Mouse (Mus musculus) CD4-positive, CD25-positive, alpha-beta regulatory T cell, adult 4 months (primary cell): ENCODE data around the gene 1810013L24Rik. TPM values are rescaled to one million over a fixed set of nuclear protein-coding genes. Genes with fewer than 3 reads are reported as not detected.
"Not testable (repeated sequence)": the region's sequence is repeated elsewhere in the genome, so short reads cannot be mapped to it uniquely, and the experiment has no call there.

Source experiments
- ATAC-seq: one replicate; pipeline ENCODE4 v1.8.0; 2017
- polyA plus RNA-seq, 2 experiments: library from polyadenylated mRNA; unstranded; fragments of 100-300 nt; shearing (Covaris generic); gene quantifications; one replicate each; pipeline ENCODE4 v1.2.1; 2017

The 1810013L24Rik gene
- polyA plus RNA-seq, 2 experiments from 2014 or later = 16.6 to 25.7 TPM

DNA sequence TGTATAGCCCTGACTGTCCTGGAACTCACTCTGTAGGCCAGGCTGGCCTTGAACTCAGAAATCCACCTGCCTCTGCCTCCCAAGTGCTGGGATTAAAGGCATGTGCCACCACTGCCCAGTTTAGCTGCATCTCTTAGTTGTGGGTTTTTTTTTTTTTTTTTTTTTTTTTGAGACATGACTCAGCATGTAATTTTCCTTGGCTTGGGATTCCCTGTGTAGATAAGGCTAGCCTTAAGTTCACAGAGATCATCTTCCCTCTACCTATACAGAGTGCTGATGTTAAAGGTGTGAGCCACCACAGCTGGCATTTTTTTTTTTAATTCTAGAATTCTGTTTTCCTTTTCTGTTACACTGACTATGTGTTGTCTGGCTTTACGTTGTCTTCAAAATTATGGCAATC, 7.7 kb downstream of the 1810013L24Rik start:
- no peak for ATAC-seq

DNA sequence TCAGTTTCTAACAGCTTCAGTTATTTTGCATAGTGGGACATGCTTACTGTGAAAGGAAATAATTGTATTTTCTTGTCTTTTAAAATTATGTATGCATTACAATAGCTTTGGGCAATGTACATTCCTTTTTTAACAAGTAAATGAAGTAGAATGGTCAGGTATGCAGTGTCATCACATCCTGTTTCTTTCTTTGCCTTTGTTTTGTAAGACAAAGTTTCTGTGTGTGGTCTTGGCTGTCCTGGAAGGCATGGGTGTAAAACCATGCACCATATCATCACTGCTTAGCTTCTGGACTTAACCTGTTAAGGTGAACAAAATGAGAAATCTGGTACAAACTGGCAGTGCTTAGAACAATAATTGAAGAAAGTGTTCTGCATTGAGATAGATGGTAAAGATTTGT, 9.0 kb downstream of the 1810013L24Rik start:
- ATAC-seq = no peak

DNA sequence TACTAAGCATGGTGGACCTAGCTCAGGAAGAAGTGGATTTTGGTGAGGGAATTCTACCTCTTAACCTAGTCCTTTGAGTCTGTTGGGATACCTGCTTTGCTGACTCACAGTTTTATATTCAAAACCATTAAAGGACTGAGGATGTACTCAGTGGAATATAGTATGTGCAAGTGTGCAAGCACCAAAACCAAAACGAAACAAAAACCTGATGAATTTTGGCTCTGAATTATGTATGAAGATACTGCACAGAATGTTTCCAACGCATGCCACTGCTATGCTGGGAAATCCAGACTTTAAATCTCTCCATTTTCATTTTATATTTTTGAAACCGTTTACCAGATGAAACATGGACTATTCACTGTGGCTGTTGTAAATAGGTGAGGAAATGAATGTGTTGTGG, 10.7 kb downstream of the 1810013L24Rik start:
- peak; percentile 20 for ATAC-seq

DNA sequence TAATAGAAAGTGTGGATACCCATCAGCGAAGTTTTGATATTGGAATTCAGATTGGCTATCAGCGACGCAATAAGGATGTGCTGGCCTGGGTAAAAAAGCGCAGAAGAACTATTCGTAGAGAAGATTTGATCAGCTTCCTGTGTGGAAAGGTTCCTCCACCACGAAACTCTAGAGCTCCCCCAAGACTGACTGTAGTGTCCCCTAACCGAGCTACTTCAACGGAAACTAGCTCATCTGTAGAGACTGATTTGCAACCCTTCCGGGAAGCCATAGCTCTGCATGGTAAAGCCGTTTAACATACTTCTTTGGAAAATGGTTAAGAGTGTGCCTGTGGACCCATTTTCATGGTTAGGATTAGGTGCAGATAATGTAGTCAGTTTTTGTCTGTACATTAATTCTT, 13.1 kb downstream of the 1810013L24Rik start:
- ATAC-seq = peak; percentile 61

DNA sequence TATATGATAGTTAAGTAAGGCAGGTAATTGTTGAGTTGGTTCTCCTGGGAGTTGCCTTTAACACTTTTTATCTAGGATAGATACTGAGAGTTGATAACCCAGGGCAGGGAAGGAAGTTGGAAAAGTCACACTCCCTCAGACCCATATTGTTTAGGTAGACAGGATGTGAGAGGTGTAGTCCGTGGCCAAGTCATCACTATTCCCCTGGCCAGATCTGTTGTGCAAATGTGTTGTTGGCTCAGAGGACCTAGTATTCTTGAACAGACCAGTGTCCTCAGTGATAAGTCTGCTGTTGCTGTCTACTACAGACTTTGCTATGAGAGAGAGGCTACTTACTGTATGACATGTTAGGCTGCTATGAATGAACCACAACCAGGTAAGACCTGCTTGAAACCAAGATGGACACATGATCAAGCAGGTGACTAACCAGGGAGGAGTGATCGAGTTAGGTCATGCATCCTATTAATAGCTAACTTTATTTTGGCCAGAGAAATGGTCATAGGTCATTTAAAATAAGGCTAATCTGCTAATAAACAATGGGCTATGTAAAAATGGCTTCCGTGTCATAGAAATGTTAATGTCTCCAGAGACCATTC, 13.8 kb downstream of the 1810013L24Rik start:
- no peak for ATAC-seq

DNA sequence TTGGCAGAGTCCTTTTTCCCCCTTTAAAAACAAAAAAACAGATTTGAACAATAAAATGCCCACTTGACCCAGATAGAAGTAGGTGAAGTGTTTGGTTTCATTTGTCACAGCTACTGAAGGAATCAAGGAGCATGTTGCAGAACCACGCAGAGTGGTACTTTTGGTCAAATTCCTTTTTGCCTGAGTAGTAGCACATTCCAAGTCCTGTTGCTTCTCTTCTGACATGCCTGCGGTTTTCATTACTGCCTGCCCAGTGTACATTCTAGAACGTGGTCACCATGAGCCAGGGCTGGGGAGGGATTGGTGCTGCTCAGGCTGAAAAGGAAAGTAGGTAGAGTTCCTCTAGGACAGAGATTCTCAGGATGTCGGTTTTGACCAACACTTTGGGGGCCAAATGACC, 16.1 kb downstream of the 1810013L24Rik start:
- ATAC-seq = no peak

DNA sequence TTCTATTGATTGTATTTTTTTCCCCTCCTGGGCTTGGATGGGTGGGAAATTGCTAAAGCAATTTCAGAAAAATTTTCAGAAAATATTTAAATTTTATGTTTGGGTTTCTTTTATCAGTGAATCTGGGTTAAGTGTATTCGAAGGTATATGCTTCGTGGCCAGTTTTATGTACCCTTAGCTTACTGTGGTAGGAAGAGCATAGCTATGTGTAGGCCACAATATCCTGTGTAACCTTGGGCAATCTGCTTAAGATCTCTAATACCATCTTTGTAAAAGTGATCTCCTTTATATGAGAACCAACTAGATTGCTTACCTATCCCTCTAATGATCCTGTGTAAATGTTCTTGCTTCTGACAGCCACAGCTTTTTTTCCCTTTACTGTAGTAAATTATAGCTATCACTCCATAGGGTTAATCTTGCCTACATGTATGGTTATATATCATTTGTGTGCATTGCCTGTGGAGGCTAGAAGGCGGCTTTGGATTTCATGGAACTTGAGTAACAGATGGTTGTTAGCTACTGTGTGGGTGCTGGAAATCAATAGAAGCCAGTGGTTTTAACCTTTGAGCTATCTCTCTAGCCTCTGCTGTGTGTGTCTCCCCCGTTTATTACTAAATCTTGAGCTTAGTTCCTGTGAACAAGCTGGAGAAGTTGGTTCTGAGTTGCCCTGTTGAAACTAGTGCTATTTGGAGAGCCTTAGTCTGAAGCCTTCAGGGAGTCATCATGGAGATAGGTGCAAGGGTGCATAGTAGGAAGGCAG, 18.6 kb downstream of the 1810013L24Rik start:
- ATAC-seq = peak; percentile 55

DNA sequence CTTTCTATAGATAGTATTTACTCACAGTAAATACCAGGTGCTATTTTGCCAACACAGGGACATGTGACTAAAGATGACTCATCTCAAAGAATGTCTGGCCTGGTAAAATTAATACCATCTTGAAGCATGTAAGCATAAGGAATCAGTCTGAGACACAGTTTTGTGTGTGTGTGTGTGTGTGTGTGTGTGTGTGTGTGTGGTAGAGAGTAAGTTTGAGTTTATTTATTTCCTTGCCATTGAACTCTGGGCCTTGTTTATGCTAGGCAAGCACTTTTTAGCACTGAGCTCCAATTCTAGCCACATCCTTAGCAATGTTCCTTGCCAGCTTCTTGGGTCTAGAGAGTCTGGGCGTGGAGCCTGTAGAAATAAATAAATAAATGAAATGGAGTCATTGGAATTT, 20.0 kb downstream of the 1810013L24Rik start:
- peak; percentile 47 for ATAC-seq

DNA sequence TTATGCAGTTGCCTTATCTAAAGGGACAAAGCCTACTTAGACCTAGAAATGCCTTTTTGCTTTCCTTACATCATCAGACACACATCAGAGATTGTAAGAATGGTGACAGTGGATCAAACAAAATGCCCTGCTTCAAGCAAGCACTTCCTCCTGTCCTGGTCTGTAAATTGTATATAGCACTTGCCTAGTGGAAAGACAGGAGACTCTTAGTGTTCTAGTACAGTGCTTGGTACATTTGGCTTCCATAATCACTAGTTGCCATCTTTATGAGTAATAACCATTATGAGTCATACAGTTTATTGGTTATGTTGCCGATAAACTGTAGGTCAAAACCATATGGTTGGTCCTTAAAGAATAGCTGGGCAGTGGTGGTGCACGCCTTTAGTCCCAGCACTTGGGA, 25.2 kb downstream of the 1810013L24Rik start:
- ATAC-seq = peak; percentile 14

DNA sequence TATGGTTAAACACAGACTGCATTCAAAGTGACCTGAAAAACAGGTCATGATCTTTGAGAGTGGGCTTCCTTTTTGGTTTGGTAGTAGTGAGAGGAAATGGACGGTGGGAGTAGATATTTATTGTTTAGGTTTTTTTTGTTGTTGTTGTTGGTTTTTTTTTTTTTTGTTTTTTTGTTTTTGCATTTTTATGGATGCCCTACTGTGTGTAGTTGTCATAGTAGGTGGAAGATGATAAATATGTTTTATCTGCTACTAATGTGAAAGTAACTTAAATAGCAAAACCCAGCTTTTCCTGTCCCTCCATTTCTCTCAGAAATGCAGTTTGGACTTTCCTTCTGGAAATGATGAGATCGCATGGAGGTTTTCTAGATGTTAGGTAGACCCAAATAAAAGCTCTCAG, 26.9 kb downstream of the 1810013L24Rik start:
- ATAC-seq = no peak

DNA sequence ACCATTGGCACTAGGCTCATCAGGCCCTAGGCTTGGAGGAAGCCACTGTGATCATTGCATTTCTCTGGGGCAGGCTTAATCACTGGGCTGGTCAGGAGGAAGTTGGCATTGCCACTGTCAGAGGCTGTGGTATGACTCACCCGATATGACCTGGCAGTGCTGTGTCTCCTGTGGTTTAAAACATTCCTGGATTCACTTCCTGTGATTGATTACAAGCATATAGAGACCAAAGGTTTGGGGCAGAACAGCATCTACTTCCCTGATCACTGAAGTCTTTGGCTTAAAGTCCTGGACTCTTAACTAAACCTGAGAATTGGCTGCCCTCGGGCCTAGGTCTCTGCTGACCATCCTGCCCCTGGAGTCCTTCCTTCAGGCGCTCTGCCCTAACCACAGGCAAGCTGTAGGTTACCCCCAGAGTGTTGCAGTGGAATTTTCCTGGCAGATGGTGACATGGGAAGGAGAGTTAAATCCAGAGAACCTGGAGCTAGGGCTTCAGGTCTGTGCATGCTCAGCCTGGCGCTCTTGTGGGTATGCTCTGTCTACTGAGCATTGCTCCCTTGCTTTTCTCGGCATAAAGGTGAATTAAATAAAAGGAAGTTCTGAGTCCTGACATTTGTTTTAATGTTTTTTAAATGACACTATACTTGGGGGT, 32.6 kb downstream of the 1810013L24Rik start:
- ATAC-seq = peak; percentile 21

DNA sequence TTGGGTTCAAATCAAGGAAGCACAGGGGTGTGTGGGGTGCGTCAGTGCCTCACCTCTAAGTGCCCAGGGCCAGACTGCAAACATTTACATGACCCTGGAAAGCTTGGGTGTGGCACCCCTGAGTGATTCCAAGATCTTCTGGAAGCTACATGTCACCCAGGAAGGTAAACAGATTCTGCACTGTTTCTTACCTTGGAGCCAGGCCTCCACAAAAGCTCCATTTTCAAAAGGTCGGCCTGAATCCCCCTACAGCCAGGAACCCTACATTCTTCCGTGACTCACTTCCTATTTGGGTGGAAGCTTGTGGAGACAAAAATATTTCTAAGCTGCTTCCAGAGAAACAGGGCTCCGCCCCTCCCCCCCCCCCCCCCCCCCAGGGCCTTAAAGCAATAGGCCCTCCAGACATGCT, 34.3 kb downstream of the 1810013L24Rik start:
- no peak for ATAC-seq

DNA sequence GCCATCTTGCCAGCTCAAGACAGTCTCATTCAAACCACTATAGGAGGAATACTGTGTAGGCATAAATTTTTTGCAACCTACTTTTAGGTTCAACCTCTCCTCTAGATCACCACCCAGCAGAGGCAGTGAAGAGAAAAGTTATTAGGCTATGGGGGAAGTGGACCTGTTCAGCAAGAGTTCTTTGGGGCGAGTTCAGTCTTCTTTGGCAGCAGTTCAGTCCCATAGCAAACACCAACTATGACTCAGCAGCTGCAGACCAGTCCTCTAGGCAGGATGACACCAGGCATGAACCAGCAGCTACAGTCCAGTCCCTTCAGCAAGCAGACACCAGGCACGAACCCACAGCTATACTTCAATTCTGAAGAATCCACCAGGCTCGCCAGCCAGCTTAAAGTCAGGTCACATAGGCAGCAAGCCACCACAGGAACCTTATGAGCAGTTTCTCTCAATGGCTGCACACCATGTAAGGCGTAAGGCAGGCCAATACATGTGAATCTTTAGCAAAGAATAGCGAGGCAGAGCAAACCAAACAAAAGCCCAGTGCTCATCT, 37.6 kb downstream of the 1810013L24Rik start:
- ATAC-seq = no peak

DNA sequence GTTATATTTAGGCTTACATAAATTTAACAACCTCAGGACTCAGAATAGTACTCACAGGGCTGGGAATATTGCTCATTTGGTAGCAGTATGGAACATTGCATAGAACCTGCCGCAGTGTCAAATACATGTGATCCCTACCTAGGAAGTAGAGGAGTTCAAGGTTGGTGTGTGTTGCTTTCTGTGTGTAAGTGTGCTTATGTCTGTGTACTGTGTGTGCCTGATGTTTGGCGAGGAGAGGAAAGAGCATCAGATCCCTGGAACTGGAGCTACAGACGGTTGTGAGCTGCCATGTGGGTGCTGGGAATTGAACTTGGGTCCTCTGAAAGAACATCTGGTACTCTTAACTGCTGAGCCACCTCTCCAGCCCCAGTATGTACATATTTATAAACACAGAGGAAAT, 38.6 kb downstream of the 1810013L24Rik start:
- ATAC-seq = no peak

DNA sequence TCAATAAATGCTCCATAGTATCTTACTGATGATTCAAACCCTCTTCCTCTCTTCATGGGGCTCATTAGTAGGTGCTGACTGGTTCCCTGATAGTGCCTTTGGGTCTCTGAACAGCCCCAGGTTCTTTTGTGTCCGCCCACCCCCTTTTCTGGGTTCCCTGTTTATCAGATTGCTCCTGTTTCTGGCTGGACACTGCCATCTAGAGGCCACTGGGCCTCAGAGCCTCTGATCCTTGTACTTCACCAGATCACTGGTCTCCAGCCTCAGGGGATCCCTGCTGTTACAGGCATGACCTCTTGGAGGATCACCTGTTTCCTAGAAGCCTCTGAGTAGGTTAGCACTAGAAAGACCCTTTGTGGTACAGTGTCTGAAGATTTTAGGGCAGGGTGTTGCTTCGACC, 39.8 kb downstream of the 1810013L24Rik start:
- peak; percentile 88 for ATAC-seq

DNA sequence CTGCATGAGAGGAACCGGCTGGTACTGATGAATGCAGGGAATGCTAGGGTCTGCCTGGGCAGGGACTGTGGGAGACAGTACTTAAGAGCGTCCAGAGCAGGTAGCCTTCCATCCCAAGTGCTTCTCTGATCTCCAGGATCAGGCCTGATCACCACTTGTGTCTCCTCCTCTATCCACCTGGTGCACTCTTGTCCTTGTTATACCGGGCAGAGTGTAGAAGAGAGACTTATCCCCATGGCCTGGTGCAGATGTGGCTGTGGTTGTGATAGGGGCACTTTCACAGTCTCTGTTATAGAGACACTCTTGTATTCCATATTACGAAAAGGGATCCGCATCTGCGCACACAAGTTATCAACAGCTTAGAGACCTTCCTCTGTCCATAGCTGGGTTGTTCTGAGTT, 41.5 kb downstream of the 1810013L24Rik start:
- no peak for ATAC-seq

DNA sequence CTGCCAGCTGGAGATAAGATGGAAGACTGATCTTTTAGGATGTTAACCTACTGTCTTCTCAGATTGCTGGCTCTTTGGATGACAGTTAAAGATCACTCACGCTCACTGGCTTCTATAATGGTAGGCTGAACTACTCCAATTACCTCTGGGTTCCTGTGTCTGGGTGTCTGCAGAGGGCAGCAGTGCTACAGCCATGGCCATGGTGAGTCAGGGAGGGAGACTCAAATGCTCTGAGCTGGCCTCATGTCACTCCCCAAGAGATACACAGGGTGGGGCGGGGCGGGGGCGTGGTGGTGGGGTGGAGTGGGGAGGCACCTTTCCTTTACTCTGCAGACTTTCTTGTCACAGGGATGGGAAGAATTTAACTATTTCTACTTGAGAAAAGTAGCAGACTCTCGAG, 42.1 kb downstream of the 1810013L24Rik start:
- no peak for ATAC-seq

DNA sequence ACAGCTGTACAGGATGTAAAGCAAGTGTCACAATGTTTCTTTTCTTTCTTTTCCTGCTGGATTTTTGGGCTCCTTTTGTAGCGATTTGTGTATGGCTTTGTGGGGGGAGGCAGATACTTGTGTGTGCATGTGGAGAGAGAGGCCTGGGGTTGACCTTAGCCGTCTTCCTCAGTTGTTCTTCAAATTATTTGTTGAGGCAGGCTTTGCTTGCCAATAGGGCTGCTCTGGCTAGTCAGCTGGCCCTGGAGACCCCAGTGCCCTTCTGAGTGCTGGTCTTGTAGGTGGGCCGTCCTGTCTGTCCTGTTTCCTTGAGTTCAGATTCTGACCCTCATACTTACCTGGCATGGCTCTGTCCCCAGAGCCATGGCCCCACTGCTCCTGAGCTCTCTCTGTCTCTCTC, 42.6 kb downstream of the 1810013L24Rik start:
- no peak for ATAC-seq

DNA sequence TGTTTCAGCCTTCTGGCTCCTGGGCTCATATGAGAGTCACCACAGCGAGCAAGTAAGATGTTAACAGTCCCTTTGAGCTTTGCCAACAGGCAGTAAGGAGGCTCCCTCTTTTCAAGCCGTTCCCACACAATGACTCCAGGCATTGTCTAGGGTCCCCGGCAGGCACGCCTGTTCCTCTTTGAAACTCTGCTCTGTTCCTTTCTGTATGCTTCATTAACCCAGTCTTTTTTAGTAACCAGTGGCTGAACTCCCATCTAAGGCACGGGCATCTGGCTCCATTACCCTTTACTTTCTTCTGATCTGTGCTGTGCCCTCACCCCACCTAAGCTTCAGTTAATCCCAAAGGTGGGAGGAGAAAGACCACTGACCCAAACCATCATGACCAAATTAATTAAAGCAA, 50.2 kb downstream of the 1810013L24Rik start:
- no peak for ATAC-seq

DNA sequence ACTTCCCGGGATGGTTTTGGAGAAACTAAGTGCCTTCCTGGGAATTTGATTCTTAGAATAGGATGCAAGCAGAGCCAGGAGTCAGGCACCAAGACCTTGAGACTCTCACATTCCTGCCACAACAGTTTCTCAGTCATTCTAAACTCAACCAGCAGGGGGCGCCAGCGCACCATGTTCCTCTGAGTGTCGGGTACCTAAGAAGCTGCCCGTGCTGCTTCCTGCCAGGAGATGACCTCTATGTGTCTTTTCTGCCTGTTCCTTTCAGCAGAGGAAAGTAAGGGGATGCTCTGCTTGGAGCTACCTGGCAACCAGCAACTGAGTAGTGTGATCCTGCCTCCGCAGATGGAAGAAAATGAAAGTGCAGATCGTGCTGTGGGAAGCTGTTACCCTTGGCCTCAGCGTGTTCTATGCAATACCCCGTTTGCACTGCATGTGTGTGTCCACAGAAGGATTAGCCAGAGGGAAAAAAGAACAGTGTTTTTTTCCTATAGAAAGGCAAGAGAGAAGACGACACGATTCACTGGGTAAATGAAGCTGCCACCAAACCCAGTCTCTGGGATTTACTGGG, 53.9 kb downstream of the 1810013L24Rik start:
- no peak for ATAC-seq

DNA sequence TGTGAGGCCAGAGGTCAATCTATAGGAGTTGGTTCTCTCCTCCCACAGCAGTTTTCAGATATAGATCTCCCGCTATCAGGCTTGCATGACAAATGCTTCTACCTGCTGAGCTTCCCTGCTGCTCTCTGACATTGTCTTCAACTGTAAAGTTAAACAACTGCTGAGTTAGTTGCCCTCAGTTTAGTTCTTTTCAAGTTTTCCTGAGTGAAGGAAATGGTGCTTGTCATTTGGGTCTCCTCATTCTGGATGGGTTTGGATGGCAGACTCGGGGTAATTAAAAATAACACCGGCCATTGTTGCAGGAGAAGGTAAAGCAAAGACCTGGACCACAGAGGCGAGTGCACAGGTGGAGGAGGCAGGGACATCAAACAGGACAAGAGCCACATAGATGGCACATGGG, 64.3 kb downstream of the 1810013L24Rik start:
- not testable (repeated sequence) for ATAC-seq

DNA sequence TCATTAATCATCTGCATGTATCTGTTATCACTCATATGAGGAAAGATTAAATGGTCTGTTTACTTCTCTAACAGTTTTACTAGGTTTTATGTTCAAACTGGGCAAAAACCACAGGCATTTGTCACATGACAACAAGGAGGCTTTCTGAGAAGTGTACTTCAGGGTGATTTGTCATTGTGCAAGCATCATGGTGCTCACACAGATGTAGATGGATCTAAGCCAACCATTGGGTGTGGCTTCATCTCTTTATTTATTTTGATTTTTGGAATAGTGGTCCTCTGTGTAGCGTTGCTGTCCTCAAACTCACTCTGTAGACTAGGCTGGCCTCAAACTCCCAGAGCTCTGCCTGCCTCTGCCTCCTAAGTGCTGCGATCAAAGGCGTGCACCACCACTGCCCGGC, 65.4 kb downstream of the 1810013L24Rik start:
- no peak for ATAC-seq

DNA sequence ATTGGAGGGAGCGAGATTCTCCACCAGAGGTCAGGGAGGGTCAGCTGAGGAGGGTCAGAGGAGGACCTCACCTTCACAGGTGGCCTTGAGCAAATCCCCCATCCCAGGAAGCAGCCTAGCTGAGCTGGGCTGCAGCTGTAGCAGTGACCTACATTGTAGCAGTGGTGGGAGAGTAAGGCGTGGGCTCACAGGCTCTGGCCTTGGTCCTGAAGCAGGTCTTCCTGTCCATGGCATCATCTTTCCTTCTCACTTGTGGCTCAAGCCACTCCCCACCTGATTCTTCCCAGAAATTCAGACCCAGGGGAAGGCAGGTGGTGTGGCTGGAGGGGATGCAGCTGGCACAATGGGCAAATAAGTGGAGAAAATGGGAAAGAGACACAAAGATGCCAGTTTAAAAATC, 76.2 kb downstream of the 1810013L24Rik start:
- not testable (repeated sequence) for ATAC-seq
